Mouse (Mus musculus) hindbrain, postnatal 0 days (tissue): ENCODE results near the gene Ccr6. TPM values are rescaled to one million over a fixed set of nuclear protein-coding genes. Genes with fewer than 3 reads are reported as not detected.

Source experiments
- ATAC-seq: fragments of 200-750 bp; cut with Nextera tagmentation; 2 replicates; pipeline ENCODE4 v1.8.0; 2017; ENCODE audit warnings: mild to moderate bottlenecking, moderate TSS enrichment, moderate library complexity
- DNase-seq: peaks from one replicate; pipeline ENCODE4 v3.0.0-alpha.2; 2015; ENCODE audit warnings: low spot score
- H3K27ac ChIP-seq: fragments of 300-500 bp; sonication (generic); 2 replicates; pipeline ENCODE4 v1.5.1; 2014; ENCODE audit warnings: mild to moderate bottlenecking
- H3K27me3 ChIP-seq: fragments of 300-500 bp; sonication (generic); 2 replicates; pipeline ENCODE4 v1.6.1; 2014; ENCODE audit warnings: low read length, mixed read lengths; ENCODE audit not compliant: insufficient read depth
- H3K36me3 ChIP-seq: fragments of 300-500 bp; sonication (generic); 2 replicates; pipeline ENCODE4 v1.6.1; 2014; ENCODE audit warnings: low read length, mixed read lengths; ENCODE audit not compliant: insufficient read depth
- H3K4me1 ChIP-seq: fragments of 300-500 bp; sonication (generic); 2 replicates; pipeline ENCODE4 v1.6.1; 2014; ENCODE audit warnings: antibody characterized with exemption, low read length, mixed read lengths; ENCODE audit not compliant: insufficient read depth
- H3K4me2 ChIP-seq: fragments of 300-500 bp; sonication (generic); 2 replicates; pipeline ENCODE4 v1.6.1; 2014; ENCODE audit warnings: low read depth, mild to moderate bottlenecking, low read length, moderate library complexity, mixed read lengths
- H3K4me3 ChIP-seq: fragments of 300-500 bp; sonication (generic); 2 replicates; pipeline ENCODE4 v1.5.1; 2014; ENCODE audit warnings: low read length
- H3K9ac ChIP-seq: fragments of 300-500 bp; sonication (generic); replicated peaks from 2 replicates; pipeline ENCODE4 v1.6.1; 2014; ENCODE audit warnings: mild to moderate bottlenecking, low read length, moderate library complexity, mixed read lengths
- H3K9me3 ChIP-seq: fragments of 300-500 bp; sonication (generic); 2 replicates; pipeline ENCODE4 v1.6.1; 2016; ENCODE audit warnings: low read length, mixed read lengths
- CTCF ChIP-seq: IDR thresholded peaks from 2 replicates; pipeline ENCODE4 v1.5.1; 2016; ENCODE audit warnings: antibody characterized with exemption, control low read depth, low read depth
- WGBS: fragments of 180-500 bp; shearing (Covaris S2); extraction: QIAGEN DNeasy Blood & Tissue Kit; methylation state at CpG from one replicate; pipeline ENCODE4 v1.1.7; 2014; 5-methylcytosine and 5-hydroxymethylcytosine counted together
- polyA plus RNA-seq: library from polyadenylated mRNA; unstranded; fragments of >200 nt; fragmentation: Nextera tagmentation; extraction: Ambion mirVana; gene quantifications from 2 replicates; pipeline ENCODE4 v1.2.1, GENCODE M21; 2015
- total RNA-seq: library from RNA; depleted of rRNA; stranded (reverse); fragments of >200 nt; gene quantifications from 2 replicates; pipeline ENCODE4 v1.2.3, GENCODE M21; 2014; rRNA removed

Gene Ccr6
- total and polyA plus RNA-seq, 2 experiments from 2014 or later: not detected

DNA sequence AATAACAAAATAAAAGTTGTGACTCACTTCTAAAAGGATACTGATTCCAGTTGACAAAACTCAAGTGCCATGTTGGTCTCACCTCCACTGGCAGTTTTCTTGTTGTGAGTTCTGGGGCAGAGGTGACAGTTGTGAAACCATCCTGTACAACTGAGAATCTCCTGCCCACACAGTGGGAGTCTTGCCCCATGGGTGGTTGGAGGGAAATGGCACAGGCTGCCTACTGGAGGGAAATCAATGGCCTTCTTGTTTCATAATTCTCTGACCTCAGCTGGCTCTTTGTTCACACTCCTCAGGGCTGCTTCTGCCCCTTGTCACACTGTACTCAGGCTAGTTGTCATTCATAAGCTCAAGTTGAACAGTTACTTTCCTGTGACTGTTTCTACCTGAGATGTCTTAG lies 63.7 kb downstream of the Ccr6 start:
- H3K4me2 ChIP-seq: no peak overlapping the region
- H3K27ac ChIP-seq: no peak overlapping the region
- peaks cover 18% of the 10 kb centered on the region; the same call in 1 of the 2 replicates for H3K36me3 ChIP-seq
- DNase-seq: no peak
- no peaks in the 10 kb centered on the region for H3K27me3 ChIP-seq
- H3K9ac ChIP-seq: no peak overlapping the region
- ATAC-seq: no peak
- H3K4me1 ChIP-seq: no peaks in the 10 kb centered on the region
- H3K4me3 ChIP-seq: no peak overlapping the region
- TF ChIP-seq CTCF: no peak
- no peaks in the 10 kb centered on the region for H3K9me3 ChIP-seq

- no peak for DNase-seq
- Histone ChIP-seq H3K9me3 (no peaks in the 10 kb centered on the region), H3K4me1 (no peaks in the 10 kb centered on the region), H3K27ac (no peak overlapping the region), H3K4me2 (no peak overlapping the region), H3K27me3 (no peaks in the 10 kb centered on the region), H3K4me3 (no peak overlapping the region), H3K36me3 (peaks cover 18% of the 10 kb centered on the region; the same call in 1 of the 2 replicates), H3K9ac (no peak overlapping the region)
- TF ChIP-seq CTCF: no peak; the same call in 1 of the 2 replicates
- ATAC-seq: no peak
- 88% methylated on average over 4 of the region's 4 CpGs for WGBS
These were observed 65.7 kb downstream of the Ccr6 start for GRCm38 (mm10) chr17:8301515-8301914.

- Histone ChIP-seq H3K4me1 (no peaks in the 10 kb centered on the region), H3K9ac (no peak overlapping the region), H3K4me3 (no peak overlapping the region), H3K9me3 (no peaks in the 10 kb centered on the region), H3K27me3 (no peaks in the 10 kb centered on the region), H3K36me3 (peaks cover 14% of the 10 kb centered on the region; the same call in 1 of the 2 replicates), H3K4me2 (no peak overlapping the region), H3K27ac (no peak overlapping the region)
- DNase-seq (no peak), ATAC-seq (no peak)
- TF ChIP-seq CTCF: no peak
- WGBS: 74% methylated on average over 7 of the region's 7 CpGs
These were observed 67.1 kb downstream of the Ccr6 start for GRCm38 (mm10) chr17:8302772-8303438.

- Histone ChIP-seq H3K9ac (no peak overlapping the region), H3K4me3 (no peak overlapping the region), H3K36me3 (peaks cover 7% of the 10 kb centered on the region; the same call in 1 of the 2 replicates), H3K4me1 (no peaks in the 10 kb centered on the region), H3K27me3 (no peaks in the 10 kb centered on the region), H3K27ac (no peak overlapping the region), H3K9me3 (no peaks in the 10 kb centered on the region), H3K4me2 (no peak overlapping the region)
- no peak for TF ChIP-seq CTCF
- WGBS: 70% methylated on average over 5 of the region's 5 CpGs
- ATAC-seq: no peak
- DNase-seq: no peak
These were observed 67.8 kb downstream of the Ccr6 start for GRCm38 (mm10) chr17:8303671-8304070.

DNA sequence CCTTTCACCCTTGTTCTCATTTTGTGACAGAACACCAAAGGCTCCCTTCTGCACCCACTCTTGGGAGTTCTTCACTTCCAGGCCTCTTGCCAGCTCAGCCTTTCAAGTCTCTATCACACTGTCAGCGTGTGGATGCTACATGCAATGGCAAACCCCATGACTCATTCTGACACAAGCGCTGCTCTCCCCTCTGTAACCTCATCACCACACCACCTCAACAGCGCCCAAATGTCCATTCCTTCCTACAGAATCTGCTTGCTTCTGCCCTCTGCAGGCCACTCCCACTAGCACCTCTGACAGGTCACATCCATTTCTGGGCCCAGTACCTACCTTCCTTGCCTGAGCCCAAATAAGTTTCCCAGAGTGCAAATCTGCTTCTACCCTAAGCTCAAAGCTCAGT lies 70.0 kb downstream of the Ccr6 start:
- Histone ChIP-seq H3K4me3 (no peak overlapping the region), H3K27me3 (no peaks in the 10 kb centered on the region), H3K9ac (no peak overlapping the region), H3K4me2 (no peak overlapping the region), H3K9me3 (no peaks in the 10 kb centered on the region), H3K4me1 (no peaks in the 10 kb centered on the region), H3K36me3 (no peaks in the 10 kb centered on the region), H3K27ac (no peak overlapping the region)
- DNase-seq: no peak
- peak; percentile 49 for TF ChIP-seq CTCF
- peak; percentile 55; the same call in 1 of the 2 replicates for ATAC-seq
- WGBS: 29% methylated on average over 3 of the region's 3 CpGs

Other genes starting within 250 kb of the Ccr6 start
- gene Gm49673, start 88.3 kb upstream of the Ccr6 start, total RNA-seq: 1.6 and 6.0 TPM in 2 replicates
- 0.35 and 0.79 TPM in 2 replicates for gene Gm49673, start 88.3 kb upstream of the Ccr6 start, polyA plus RNA-seq
- gene Rnaset2a, start 87.9 kb upstream of the Ccr6 start, total RNA-seq: 13.7 and 26.9 TPM in 2 replicates
- 24.0 and 25.4 TPM in 2 replicates for gene Rnaset2a, start 87.9 kb upstream of the Ccr6 start, polyA plus RNA-seq
- 11.8 and 17.3 TPM in 2 replicates for gene Fgfr1op, start 70.5 kb upstream of the Ccr6 start, total RNA-seq
- 18.6 and 20.4 TPM in 2 replicates for gene Fgfr1op, start 70.5 kb upstream of the Ccr6 start, polyA plus RNA-seq
- gene Mpc1, start 46.9 kb downstream of the Ccr6 start, total RNA-seq: 485 and 522 TPM in 2 replicates
- gene Mpc1, start 46.9 kb downstream of the Ccr6 start, polyA plus RNA-seq: 608 and 645 TPM in 2 replicates
- 74.5 and 98.7 TPM in 2 replicates for gene Sft2d1, start 75.1 kb downstream of the Ccr6 start, total RNA-seq
- gene Sft2d1, start 75.1 kb downstream of the Ccr6 start, polyA plus RNA-seq: 171 and 172 TPM in 2 replicates
- 40.9 and 41.2 TPM in 2 replicates for gene Prr18, start 101.4 kb downstream of the Ccr6 start, total RNA-seq
- gene Prr18, start 101.4 kb downstream of the Ccr6 start, polyA plus RNA-seq: 17.6 and 18.0 TPM in 2 replicates
- 0.10 and 0.11 TPM in 2 replicates for gene T2, start 119.9 kb downstream of the Ccr6 start, total RNA-seq
- gene T2, start 119.9 kb downstream of the Ccr6 start, polyA plus RNA-seq: 0.55 and 0.69 TPM in 2 replicates
- gene T, start 198.4 kb downstream of the Ccr6 start, total RNA-seq: 0.52 TPM in 1 of 2 replicates, not detected in the other
- gene T, start 198.4 kb downstream of the Ccr6 start, polyA plus RNA-seq: 0.31 and 0.44 TPM in 2 replicates